Mouse (Mus musculus): ENCODE measurements around the gene Arhgdig. TPM values are rescaled to one million over a fixed set of nuclear protein-coding genes. Genes with fewer than 3 reads are reported as not detected.

Gene Arhgdig
- total RNA-seq, 4 experiments from 2014 or later: 59.6 to 69.7 (median 67.6) TPM

Other genes with a start within 250 kb of the Arhgdig start
- 10 to 100 TPM; 45.4 to 61.2 (median 53.8) TPM for gene Capn15, start 222.0 kb downstream of the Arhgdig start, total RNA-seq (2022)
- gene Rab11fip3, start 138.2 kb downstream of the Arhgdig start, total RNA-seq (2022): 100 to 1,000 TPM in 3 of 4 experiments, 10 to 100 TPM in 1; 96.5 to 113 (median 102) TPM
- 10 to 100 TPM; 27.6 to 31.2 (median 29.7) TPM for gene Decr2, start 117.4 kb downstream of the Arhgdig start, total RNA-seq (2022)
- 1 to 10 TPM; 5.1 to 6.3 (median 5.4) TPM for gene Nme4, start 112.2 kb downstream of the Arhgdig start, total RNA-seq (2022)
- gene Tmem8, start 94.5 kb downstream of the Arhgdig start, total RNA-seq (2022): 10 to 100 TPM; 13.8 to 16.2 (median 15.5) TPM
- gene Mrpl28, start 84.3 kb downstream of the Arhgdig start, total RNA-seq (2022): 10 to 100 TPM; 58.1 to 71.4 (median 62.0) TPM
- gene Axin1, start 69.1 kb downstream of the Arhgdig start, total RNA-seq (2022): 10 to 100 TPM; 26.7 to 31.1 (median 29.5) TPM
- under 1 TPM in 2 of 4 experiments, not detected in 2; 0.32 to 0.54 TPM for gene Pdia2, start 8.7 kb downstream of the Arhgdig start, total RNA-seq (2022)
- gene Rgs11, start 4.8 kb downstream of the Arhgdig start, total RNA-seq (2022): 10 to 100 TPM; 45.4 to 61.8 (median 55.1) TPM
- gene Fam234a, start 36.5 kb upstream of the Arhgdig start, total RNA-seq (2022): 10 to 100 TPM; 19.4 to 25.6 (median 21.6) TPM
- 10 to 100 TPM; 70.6 to 97.4 (median 89.0) TPM for gene Luc7l, start 45.1 kb upstream of the Arhgdig start, total RNA-seq (2022)
- 10 to 100 TPM; 61.3 to 87.0 (median 69.3) TPM for gene Neurl1b, start 207.0 kb upstream of the Arhgdig start, total RNA-seq (2022)